Comparison of ENCODE assay signal across 26 mouse cellular contexts in the genomic region with DNA sequence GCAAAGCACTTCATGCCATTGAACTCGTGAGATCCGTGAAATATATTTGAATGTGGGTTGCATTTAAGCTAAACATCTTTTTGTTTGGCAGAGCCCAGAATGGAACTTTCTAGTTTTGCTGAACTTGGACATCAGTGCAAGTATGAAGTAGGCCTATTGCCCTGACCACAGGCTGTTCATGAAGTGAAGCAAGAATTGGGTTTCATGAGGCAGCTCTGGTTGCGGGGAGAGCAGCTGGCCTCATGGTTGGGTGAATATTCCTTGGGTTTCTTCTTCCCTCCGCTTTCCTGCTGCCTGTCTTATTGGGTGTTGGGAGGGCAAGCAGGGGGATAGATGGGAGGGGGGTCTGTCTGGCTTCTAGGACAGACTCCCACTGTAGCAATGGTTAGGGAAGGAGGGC. TPM values are rescaled to one million over a fixed set of nuclear protein-coding genes. Genes with fewer than 3 reads are reported as not detected.
DNase-seq lines count a peak whose midpoint lies in the region; ATAC-seq and TF ChIP-seq lines count a peak whose summit lies in the region.
"Had no signal": no experiment of that assay in that cellular context is flagged by ENCODE, and none has a peak within 500 bp of the region (broad histone marks: within the 10 kb centered on the region; RNA-seq: fewer than 3 reads in every experiment).

No protein-coding gene starts in this region.

- no peaks in the 10 kb centered on the region for H3K27me3 ChIP-seq in kidney, embryonic 14.5 days (ENCODE audit: control insufficient read depth, insufficient read depth, low read length)
- no peaks in the 10 kb centered on the region for H3K27me3 ChIP-seq in lung, embryonic 15.5 days
- H3K27me3 ChIP-seq in small intestine, adult 2 months (ENCODE audit: control insufficient read depth, insufficient read depth, low read length), result no peaks in the 10 kb centered on the region
- H3K27me3 ChIP-seq: embryonic facial prominence, embryonic 12.5 days; hindbrain, embryonic 12.5 days; midbrain, embryonic 15.5 days had no signal

- peaks cover 4% of the 10 kb centered on the region; the same call in 1 of the 2 replicates for H3K9me3 ChIP-seq in kidney, embryonic 14.5 days (ENCODE audit: control insufficient read depth, low read length)
- H3K9me3 ChIP-seq in lung, embryonic 15.5 days, result no peaks in the 10 kb centered on the region
- H3K9me3 ChIP-seq: embryonic facial prominence, embryonic 12.5 days; forebrain, embryonic 15.5 days; heart, embryonic 13.5 days; hindbrain, embryonic 12.5 days; midbrain, embryonic 15.5 days had no signal

- H3K4me2 ChIP-seq in kidney, embryonic 14.5 days (replicated peaks; ENCODE audit: low read depth, low read length), result no peak overlapping the region
- no peak overlapping the region for H3K4me2 ChIP-seq in lung, embryonic 15.5 days
- H3K4me2 ChIP-seq: embryonic facial prominence, embryonic 12.5 days; forebrain, embryonic 15.5 days; heart, embryonic 13.5 days; hindbrain, embryonic 12.5 days; midbrain, embryonic 15.5 days had no signal

- H3K36me3 ChIP-seq in kidney, embryonic 14.5 days (ENCODE audit: control insufficient read depth, insufficient read depth, low read length), result no peaks in the 10 kb centered on the region; the same call in 1 of the 2 replicates
- no peaks in the 10 kb centered on the region for H3K36me3 ChIP-seq in lung, embryonic 15.5 days
- H3K36me3 ChIP-seq in small intestine, adult 2 months (ENCODE audit: control insufficient read depth, insufficient read depth, low read length), result no peaks in the 10 kb centered on the region
- H3K36me3 ChIP-seq: embryonic facial prominence, embryonic 12.5 days; forebrain, embryonic 15.5 days; heart, embryonic 13.5 days; hindbrain, embryonic 12.5 days; midbrain, embryonic 15.5 days had no signal

- no peak overlapping the region for H3K9ac ChIP-seq in kidney, embryonic 14.5 days (ENCODE audit: low read depth, low read length)
- H3K9ac ChIP-seq in lung, embryonic 15.5 days, result no peak overlapping the region
- H3K9ac ChIP-seq: embryonic facial prominence, embryonic 12.5 days; forebrain, embryonic 15.5 days; heart, embryonic 13.5 days; hindbrain, embryonic 12.5 days; midbrain, embryonic 15.5 days had no signal

- H3K27ac ChIP-seq in kidney, embryonic 14.5 days (ENCODE audit: low read depth, low read length), result peak overlapping the region; percentile 39; the same call in 1 of the 2 replicates
- 0 out of 2 replicates have a peak overlapping the region, but pooled peaks have one; percentile 25 for H3K27ac ChIP-seq in lung, embryonic 15.5 days
- peak overlapping the region; percentile 70 for H3K27ac ChIP-seq in small intestine, adult 2 months (ENCODE audit: insufficient read depth, low read depth, low read length)
- H3K27ac ChIP-seq: embryonic facial prominence, embryonic 12.5 days; forebrain, embryonic 15.5 days; heart, adult 2 months; heart, embryonic 13.5 days; hindbrain, embryonic 12.5 days; midbrain, embryonic 15.5 days had no signal

- no peak for TF ChIP-seq POLR2A in small intestine, adult 2 months (IDR thresholded peaks at IDR 0.05; ENCODE audit: low read depth, low read length)

- no peak for DNase-seq in kidney, adult 11 months
- DNase-seq in lung, postnatal 10 days, result no peak
- DNase-seq in NIH3T3 (ENCODE audit: low read depth), result peak; percentile 59
- DNase-seq in right cerebral cortex, adult 18-20 months, result no peak
- no peak for DNase-seq in cerebellum, adult 11 months
- DNase-seq: adrenal gland, postnatal 36 days; cerebellum, postnatal 10 days; gastrocnemius, postnatal 14 days; heart, adult 2 months; heart, postnatal 14 days; kidney, postnatal 4 days; layer of hippocampus, adult 9-11 months; left cerebral cortex, postnatal 4 days; lung, postnatal 4 days; right cerebral cortex, postnatal 4 days; thymus, adult 18-20 months; thymus, postnatal 4 days had no signal

- ATAC-seq in kidney, embryonic 14.5 days (ENCODE audit: low FRiP score, low TSS enrichment), result peak; percentile 49
- no peak for ATAC-seq in lung, embryonic 15.5 days (ENCODE audit: borderline replicate concordance, extremely low read depth, low FRiP score, low TSS enrichment)
- ATAC-seq: forebrain, embryonic 15.5 days; intestine, postnatal 0 days; midbrain, embryonic 15.5 days had no signal

- WGBS in kidney, embryonic 14.5 days, result 48% methylated on average over 4 of the region's 4 CpGs
- 79% methylated on average over 4 of the region's 4 CpGs for WGBS in lung, embryonic 15.5 days
- WGBS in small intestine, adult 2 months, result 50% methylated on average over 4 of the region's 4 CpGs

- peaks cover 57% of the 10 kb centered on the region for H3K4me1 ChIP-seq in kidney, embryonic 14.5 days (ENCODE audit: control insufficient read depth, insufficient read depth, low read length)
- H3K4me1 ChIP-seq in lung, embryonic 15.5 days, result peaks cover 69% of the 10 kb centered on the region
- H3K4me1 ChIP-seq in small intestine, adult 2 months (ENCODE audit: control insufficient read depth, insufficient read depth, insufficient read length, low read length), result peaks cover 40% of the 10 kb centered on the region
- H3K4me1 ChIP-seq: midbrain, embryonic 15.5 days had no signal

- TF ChIP-seq CTCF in small intestine, adult 2 months (IDR thresholded peaks at IDR 0.05; ENCODE audit: extremely low read depth, insufficient read length, insufficient replicate concordance, low read depth, low read length), result no peak

- H3K4me3 ChIP-seq in kidney, embryonic 14.5 days (ENCODE audit: low read length), result no peak overlapping the region
- H3K4me3 ChIP-seq in lung, embryonic 15.5 days, result no peak overlapping the region
- no peak overlapping the region for H3K4me3 ChIP-seq in small intestine, adult 2 months (ENCODE audit: low read depth, low read length)
- H3K4me3 ChIP-seq: embryonic facial prominence, embryonic 12.5 days; forebrain, embryonic 15.5 days; heart, adult 2 months; heart, embryonic 13.5 days; hindbrain, embryonic 12.5 days; midbrain, embryonic 15.5 days had no signal

RNA-seq across cellular contexts. Expression of a gene that starts 23.5 kb away (rescaled TPM):
- 34.0 and 52.2 TPM in 2 replicates for polyA plus RNA-seq in kidney, embryonic 14.5 days (2014; fragmentation: Nextera tagmentation; extraction: Ambion mirVana)
- polyA plus RNA-seq in lung, embryonic 15.5 days (2015; fragmentation: Nextera tagmentation; extraction: Ambion mirVana), result 37.1 and 38.0 TPM in 2 replicates
- polyA plus RNA-seq in small intestine, adult 2 months (2012; rRNA removed), result 14.1 and 20.8 TPM in 2 replicates
